Mouse (Mus musculus): ENCODE results near the gene Tmem79.

DNA sequence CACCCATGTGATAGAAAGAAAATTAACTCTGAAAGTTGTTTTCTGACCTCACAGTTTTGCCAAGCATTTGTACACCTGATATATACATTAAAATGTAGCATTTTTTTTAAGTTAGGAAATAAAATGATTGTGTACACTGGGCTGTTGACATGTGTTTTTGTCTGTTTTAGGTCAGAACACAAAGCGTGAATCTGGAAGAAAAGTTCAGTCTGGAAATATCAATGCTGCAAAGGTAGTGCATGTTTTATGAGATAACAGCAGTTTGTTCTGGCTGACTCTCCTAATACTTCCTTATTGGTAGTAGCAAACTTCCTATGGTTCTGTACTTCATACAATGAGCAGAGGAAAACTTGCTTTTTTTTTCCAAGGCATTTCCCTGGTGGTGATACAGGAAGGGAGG lies 36.8 kb downstream of the Tmem79 start:
- no peak for TF ChIP-seq GATA1 (IDR thresholded peaks at IDR 0.05; ENCODE audit: low read length)
- TF ChIP-seq TAL1 (IDR thresholded peaks at IDR 0.05; ENCODE audit: low read length), result no peak

Measured in erythroblast, embryonic 14.5 days (primary cell).